19 mouse cellular contexts compared by ENCODE assay signal in genomic region chr7:73388866-73389265, GRCm38 (mm10). TPM values are rescaled to one million over a fixed set of nuclear protein-coding genes. Genes with fewer than 3 reads are reported as not detected.
A peak's percentile ranks its signal among the peaks of the same experiment; 100 is the strongest.
DNase-seq lines count a peak whose midpoint lies in the region; ATAC-seq and TF ChIP-seq lines count a peak whose summit lies in the region.
"Had no signal": no experiment of that assay in that cellular context is flagged by ENCODE, and none has a peak within 500 bp of the region (broad histone marks: within the 10 kb centered on the region; RNA-seq: fewer than 3 reads in every experiment).

No protein-coding gene starts in this region.

- peak; percentile 68 for DNase-seq in heart, adult 11 months
- DNase-seq in heart, adult 8-10 months (ENCODE audit: low spot score) = no peak
- no peak for DNase-seq in lung, embryonic 14.5 days
- no peak for DNase-seq in lung, postnatal 36 days
- no peak for DNase-seq in brain, embryonic 14.5 days (ENCODE audit: low read depth)
- DNase-seq in frontal cortex, postnatal 25 days (ENCODE audit: low spot score in 2 of 2) = no peak
- DNase-seq: cerebellum, postnatal 14 days; gastrocnemius, postnatal 25 days; heart, postnatal 36 days; kidney, postnatal 10 days; liver, embryonic 13.5 days; thymus, postnatal 4 days had no signal

- H3K36me3 ChIP-seq in lung, embryonic 14.5 days (ENCODE audit: insufficient read depth) = no peaks in the 10 kb centered on the region
- no peaks in the 10 kb centered on the region for H3K36me3 ChIP-seq in E14TG2a.4 (ENCODE audit: insufficient read depth, low read length)
- H3K36me3 ChIP-seq: G1E; heart, embryonic 12.5 days; intestine, embryonic 15.5 days; limb, embryonic 12.5 days; liver, embryonic 13.5 days had no signal

- H3K27me3 ChIP-seq in lung, embryonic 14.5 days (ENCODE audit: insufficient read depth, low read length) = no peaks in the 10 kb centered on the region
- peaks cover 86% of the 10 kb centered on the region for H3K27me3 ChIP-seq in E14TG2a.4 (ENCODE audit: insufficient read depth, low read length)
- H3K27me3 ChIP-seq: intestine, embryonic 15.5 days; limb, embryonic 12.5 days; neural tube, embryonic 12.5 days had no signal

- ATAC-seq in lung, embryonic 14.5 days (ENCODE audit: insufficient read depth) = no peak
- ATAC-seq in erythroblast, adult 5-6 weeks (replicated peaks; ENCODE audit: low FRiP score, poor library complexity, severe bottlenecking) = no peak
- ATAC-seq: intestine, embryonic 15.5 days had no signal

- no peak overlapping the region for H3K9ac ChIP-seq in lung, embryonic 14.5 days
- H3K9ac ChIP-seq: heart, embryonic 12.5 days; intestine, embryonic 15.5 days; limb, embryonic 12.5 days; liver, embryonic 13.5 days had no signal

- no peak overlapping the region for H3K4me2 ChIP-seq in lung, embryonic 14.5 days
- H3K4me2 ChIP-seq: liver, embryonic 13.5 days had no signal

- peak; percentile 18; the same call in 1 of the 2 replicates for TF ChIP-seq CTCF in lung, embryonic 14.5 days (IDR thresholded peaks at IDR 0.05; ENCODE audit: low read depth)
- peak; percentile 33 for TF ChIP-seq CTCF in E14TG2a.4 (conservative IDR thresholded peaks at IDR 0.05; ENCODE audit: low read length)
- peak; percentile 20; the same call in 1 of the 2 replicates for TF ChIP-seq CTCF in brain, embryonic 14.5 days (IDR thresholded peaks at IDR 0.05; ENCODE audit: borderline replicate concordance, extremely low read depth, insufficient read depth, insufficient read length)

- WGBS in lung, embryonic 14.5 days = 80% methylated on average over 2 of the region's 2 CpGs

- no peak for TF ChIP-seq POLR2A in brain, embryonic 14.5 days (IDR thresholded peaks at IDR 0.05; ENCODE audit: borderline replicate concordance, extremely low read depth, insufficient read depth, insufficient read length, poor library complexity, severe bottlenecking)

- no peak overlapping the region for H3K4me3 ChIP-seq in lung, embryonic 14.5 days (ENCODE audit: low read depth, low read length)
- H3K4me3 ChIP-seq in E14TG2a.4 (replicated peaks; ENCODE audit: low read length) = no peak overlapping the region
- H3K4me3 ChIP-seq: intestine, embryonic 15.5 days; liver, embryonic 13.5 days; neural tube, embryonic 12.5 days had no signal

- no peak overlapping the region for H3K27ac ChIP-seq in lung, embryonic 14.5 days (ENCODE audit: low read depth)
- H3K27ac ChIP-seq: intestine, embryonic 15.5 days; liver, embryonic 13.5 days; neural tube, embryonic 12.5 days had no signal

- H3K9me3 ChIP-seq in lung, embryonic 14.5 days (ENCODE audit: low read depth, low read length) = no peaks in the 10 kb centered on the region
- no peaks in the 10 kb centered on the region; the same call in 1 of the 2 replicates for H3K9me3 ChIP-seq in E14TG2a.4 (ENCODE audit: low read length)
- H3K9me3 ChIP-seq: heart, embryonic 12.5 days; intestine, embryonic 15.5 days; limb, embryonic 12.5 days; liver, embryonic 13.5 days; neural tube, embryonic 12.5 days had no signal

- H3K4me1 ChIP-seq in lung, embryonic 14.5 days (ENCODE audit: insufficient read depth) = peaks cover 10% of the 10 kb centered on the region; the same call in 1 of the 2 replicates
- H3K4me1 ChIP-seq in E14TG2a.4 (replicated peaks; ENCODE audit: low read depth, low read length) = peaks cover 43% of the 10 kb centered on the region

RNA-seq across cellular contexts. Expression of gene Rgma, which starts 13.6 kb away (rescaled TPM):
- total RNA-seq in heart, adult 8-10 months (2022) = 10 to 100 TPM; 52.3 to 84.3 (median 65.6) TPM
- polyA plus RNA-seq in lung, embryonic 14.5 days (2014; fragmentation: Nextera tagmentation; extraction: Ambion mirVana) = 19.0 and 22.8 TPM in 2 replicates
- 59.9 and 142 TPM in 2 replicates for polyA plus RNA-seq in brain, embryonic 14.5 days (2012; rRNA removed)
- total RNA-seq in erythroblast, adult 5-6 weeks (2015; ENCODE audit: low replicate concordance) = not detected in 2 replicates
- total RNA-seq in erythroblast, adult 5-6 weeks (2017; ENCODE audit: low replicate concordance) = not detected in 2 replicates
- polyA plus RNA-seq: G1E had no signal

Comparison
In these comparisons a context has a peak if more than half of its experiments do, and no peak if none do; other contexts are left out.
1. RNA of gene Rgma, which starts 13.6 kb away (total RNA-seq): 52.3 to 84.3 TPM in heart, adult 8-10 months; not detected in erythroblast, adult 5-6 weeks; every median in the first group is over 10 times any median in the second.
2. Peak in every context shown above with its lines, with median percentiles within 50 percentile points of each other: CTCF ChIP-seq.